Comparison of ENCODE assay signal across 8 mouse cellular contexts in genomic region chr1:132523920-132524319, GRCm38 (mm10). TPM values are rescaled to one million over a fixed set of nuclear protein-coding genes. Genes with fewer than 3 reads are reported as not detected.
A peak's percentile ranks its signal among the peaks of the same experiment; 100 is the strongest.
DNase-seq lines count a peak whose midpoint lies in the region; ATAC-seq and TF ChIP-seq lines count a peak whose summit lies in the region.

No protein-coding gene starts in this region.

- WGBS in hindbrain, embryonic 11.5 days, result 39% methylated on average over 4 of the region's 4 CpGs
- 32% methylated on average over 4 of the region's 4 CpGs for WGBS in hindbrain, embryonic 16.5 days
- 33% methylated on average over 4 of the region's 4 CpGs for WGBS in limb, embryonic 11.5 days

- ATAC-seq in hindbrain, embryonic 11.5 days (ENCODE audit: low FRiP score), result no peak
- ATAC-seq in hindbrain, embryonic 16.5 days, result no peak
- ATAC-seq in limb, embryonic 11.5 days (ENCODE audit: insufficient number of reproducible peaks, low FRiP score, low TSS enrichment, low read depth), result no peak

- H3K9ac ChIP-seq in hindbrain, embryonic 11.5 days (ENCODE audit: low read depth, low read length), result no peak overlapping the region
- no peak overlapping the region for H3K9ac ChIP-seq in hindbrain, embryonic 16.5 days (ENCODE audit: low read depth, low read length)
- H3K9ac ChIP-seq in limb, embryonic 11.5 days (ENCODE audit: low read length), result no peak overlapping the region

- intact Hi-C loops in gastrocnemius, postnatal 14 days (cut with DNase I; ENCODE audit: low total_unique reads), result loop anchor here (2.0 to 10.0 kb wide), 2 partner anchors 71 to 181 kb away; no protein-coding TSS in a partner anchor

- H3K4me3 ChIP-seq in hindbrain, embryonic 11.5 days (ENCODE audit: low read depth, low read length), result no peak overlapping the region
- no peak overlapping the region for H3K4me3 ChIP-seq in hindbrain, embryonic 16.5 days (ENCODE audit: low read length)
- no peak overlapping the region for H3K4me3 ChIP-seq in bone marrow macrophage, adult 2 months (ENCODE audit: insufficient read depth, low read length)
- H3K4me3 ChIP-seq in limb, embryonic 11.5 days (ENCODE audit: low read depth, low read length), result no peak overlapping the region

- no peak for TF ChIP-seq POLR2A in bone marrow macrophage, adult 2 months (IDR thresholded peaks at IDR 0.05; ENCODE audit: borderline replicate concordance, low read depth, low read length)

- H3K9me3 ChIP-seq in hindbrain, embryonic 11.5 days (ENCODE audit: control insufficient read depth, low read length), result no peaks in the 10 kb centered on the region
- H3K9me3 ChIP-seq in hindbrain, embryonic 16.5 days (ENCODE audit: control insufficient read depth, low read length), result no peaks in the 10 kb centered on the region
- H3K9me3 ChIP-seq in limb, embryonic 11.5 days (ENCODE audit: control insufficient read depth, low read length), result no peaks in the 10 kb centered on the region

- H3K27ac ChIP-seq in hindbrain, embryonic 11.5 days (ENCODE audit: low read depth, low read length), result no peak overlapping the region
- H3K27ac ChIP-seq in hindbrain, embryonic 16.5 days (ENCODE audit: low read depth, low read length), result no peak overlapping the region
- no peak overlapping the region for H3K27ac ChIP-seq in bone marrow macrophage, adult 2 months (ENCODE audit: insufficient read depth, low read depth, low read length)
- H3K27ac ChIP-seq in limb, embryonic 11.5 days (replicated peaks; ENCODE audit: low read depth, low read length), result no peak overlapping the region

- H3K36me3 ChIP-seq in hindbrain, embryonic 11.5 days (ENCODE audit: control insufficient read depth, insufficient read depth, low read length), result no peaks in the 10 kb centered on the region
- H3K36me3 ChIP-seq in hindbrain, embryonic 16.5 days (ENCODE audit: control insufficient read depth, insufficient read depth, low read length), result peaks cover 19% of the 10 kb centered on the region
- no peaks in the 10 kb centered on the region for H3K36me3 ChIP-seq in limb, embryonic 11.5 days (ENCODE audit: control insufficient read depth, insufficient read depth, low read length)

- H3K4me2 ChIP-seq in hindbrain, embryonic 11.5 days (replicated peaks; ENCODE audit: low read depth, low read length), result no peak overlapping the region
- H3K4me2 ChIP-seq in hindbrain, embryonic 16.5 days (ENCODE audit: low read length), result no peak overlapping the region
- H3K4me2 ChIP-seq in limb, embryonic 11.5 days (ENCODE audit: low read depth, severe bottlenecking), result no peak overlapping the region

- DNase-seq in hindbrain, embryonic 11.5 days (ENCODE audit: low spot score), result peak; percentile 59
- DNase-seq in CD4-positive helper T cell, adult 2 months (ENCODE audit: low read depth, low spot score), result peak; percentile 40
- peak; percentile 61 for DNase-seq in limb, embryonic 11.5 days (ENCODE audit: low spot score)
- peak; percentile 57 for DNase-seq in thymus, postnatal 14 days
- DNase-seq in layer of hippocampus, adult 9-10 months (ENCODE audit: low spot score), result no peak
- no peak for DNase-seq in gastrocnemius, postnatal 14 days

- no peaks in the 10 kb centered on the region for H3K27me3 ChIP-seq in hindbrain, embryonic 11.5 days (ENCODE audit: control insufficient read depth, insufficient read depth, low read length)
- H3K27me3 ChIP-seq in hindbrain, embryonic 16.5 days (replicated peaks; ENCODE audit: control insufficient read depth, insufficient read depth, low read length), result no peaks in the 10 kb centered on the region
- H3K27me3 ChIP-seq in limb, embryonic 11.5 days (ENCODE audit: control insufficient read depth, insufficient read depth, low read length), result 0 out of 2 replicates have a peak, but pooled peaks cover 4% of the 10 kb centered on the region

- H3K4me1 ChIP-seq in hindbrain, embryonic 11.5 days (replicated peaks; ENCODE audit: control insufficient read depth, insufficient read depth, low read length), result 0 out of 2 replicates have a peak, but pooled peaks cover 2% of the 10 kb centered on the region
- peaks cover 7% of the 10 kb centered on the region for H3K4me1 ChIP-seq in hindbrain, embryonic 16.5 days (ENCODE audit: control insufficient read depth, insufficient read depth, low read depth, low read length)
- no peaks in the 10 kb centered on the region for H3K4me1 ChIP-seq in bone marrow macrophage, adult 2 months (ENCODE audit: control insufficient read depth, insufficient read depth, low read length)
- H3K4me1 ChIP-seq in limb, embryonic 11.5 days (ENCODE audit: control insufficient read depth, insufficient read depth, low read length), result no peaks in the 10 kb centered on the region

- peak; percentile 75 for TF ChIP-seq CTCF in bone marrow macrophage, adult 2 months (IDR thresholded peaks at IDR 0.05; ENCODE audit: low read depth, low read length)

RNA-seq across cellular contexts. Expression of gene Tmem81, which starts 17.9 kb away (rescaled TPM):
- 1.3 TPM in 2 replicates for polyA plus RNA-seq in hindbrain, embryonic 11.5 days (2014; fragmentation: Nextera tagmentation; extraction: Ambion mirVana)
- 0.56 and 0.95 TPM in 2 replicates for polyA plus RNA-seq in hindbrain, embryonic 16.5 days (2015; fragmentation: Nextera tagmentation; extraction: Ambion mirVana)
- polyA plus RNA-seq in bone marrow macrophage, adult 2 months (2012; ENCODE audit: insufficient read depth, insufficient read length, missing spikeins), result 11.9 and 13.0 TPM in 2 replicates
- 1.5 and 1.8 TPM in 2 replicates for polyA plus RNA-seq in limb, embryonic 11.5 days (2014; fragmentation: Nextera tagmentation; extraction: Ambion mirVana)
- 1 to 10 TPM in 1 of 2 experiments, under 1 TPM in 1; 0.84 to 1.0 TPM for total RNA-seq in gastrocnemius, postnatal 14 days (2021)

RNA-seq across cellular contexts. Expression of gene Cntn2, which starts 19.1 kb away (rescaled TPM):
- 45.9 and 68.9 TPM in 2 replicates for polyA plus RNA-seq in hindbrain, embryonic 11.5 days (2014; fragmentation: Nextera tagmentation; extraction: Ambion mirVana)
- 24.3 and 31.0 TPM in 2 replicates for polyA plus RNA-seq in hindbrain, embryonic 16.5 days (2015; fragmentation: Nextera tagmentation; extraction: Ambion mirVana)
- polyA plus RNA-seq in bone marrow macrophage, adult 2 months (2012; ENCODE audit: insufficient read depth, insufficient read length, missing spikeins), result not detected in 2 replicates
- polyA plus RNA-seq in limb, embryonic 11.5 days (2014; fragmentation: Nextera tagmentation; extraction: Ambion mirVana), result 0.52 and 0.89 TPM in 2 replicates
- total RNA-seq in gastrocnemius, postnatal 14 days (2021), result under 1 TPM; 0.04 to 0.18 TPM

RNA-seq across cellular contexts. Expression of gene Rbbp5, which starts 46.8 kb away (rescaled TPM):
- 58.5 and 65.3 TPM in 2 replicates for polyA plus RNA-seq in hindbrain, embryonic 11.5 days (2014; fragmentation: Nextera tagmentation; extraction: Ambion mirVana)
- 36.4 and 45.2 TPM in 2 replicates for polyA plus RNA-seq in hindbrain, embryonic 16.5 days (2015; fragmentation: Nextera tagmentation; extraction: Ambion mirVana)
- polyA plus RNA-seq in bone marrow macrophage, adult 2 months (2012; ENCODE audit: insufficient read depth, insufficient read length, missing spikeins), result 45.1 and 46.2 TPM in 2 replicates
- polyA plus RNA-seq in limb, embryonic 11.5 days (2014; fragmentation: Nextera tagmentation; extraction: Ambion mirVana), result 64.7 and 66.9 TPM in 2 replicates
- total RNA-seq in gastrocnemius, postnatal 14 days (2021), result 10 to 100 TPM; 17.1 to 17.4 TPM

Comparison
In these comparisons a context has a peak if more than half of its experiments do, and no peak if none do; other contexts are left out.
1. DNase-seq: peak in hindbrain, embryonic 11.5 days (single experiment), CD4-positive helper T cell, adult 2 months (single experiment), limb, embryonic 11.5 days (single experiment) and thymus, postnatal 14 days (single experiment); none in layer of hippocampus, adult 9-10 months (single experiment) and gastrocnemius, postnatal 14 days (single experiment).
2. RNA of gene Cntn2, which starts 19.1 kb away (polyA plus RNA-seq): 45.9 to 68.9 TPM in hindbrain, embryonic 11.5 days and 24.3 to 31.0 TPM in hindbrain, embryonic 16.5 days; 0.52 to 0.89 TPM in limb, embryonic 11.5 days and not detected in bone marrow macrophage, adult 2 months; every median in the first group is over 10 times any median in the second.